9 mouse cellular contexts compared by ENCODE assay signal in genomic region chr15:92520677-92521225, GRCm38 (mm10).
DNase-seq lines count a peak whose midpoint lies in the region; ATAC-seq lines count a peak whose summit lies in the region.
"Had no signal": no experiment of that assay in that cellular context is flagged by ENCODE, and none has a peak within 500 bp of the region (broad histone marks: within the 10 kb centered on the region; RNA-seq: fewer than 3 reads in every experiment).

No protein-coding gene starts in this region.

- DNase-seq in forebrain, embryonic 10.5 days (ENCODE audit: extremely low spot score, low spot score): no peak
- DNase-seq in right cerebral cortex, adult 18-20 months: peak; percentile 7
- DNase-seq in right cerebral cortex, postnatal 36 days (ENCODE audit: low spot score in 2 of 2): no peak
- DNase-seq in left cerebral cortex, postnatal 36 days (ENCODE audit: low spot score in 2 of 2): peak; percentile 7 to 19
- DNase-seq in right cerebral cortex, postnatal 25 days: peak; percentile 16
- DNase-seq in thymus, postnatal 14 days: no peak
- DNase-seq: cerebellum, postnatal 25 days had no signal

- 45% methylated on average over 19 of the region's 19 CpGs for WGBS in forebrain, embryonic 13.5 days
- WGBS in forebrain, embryonic 10.5 days: 76% methylated on average over 19 of the region's 19 CpGs
- WGBS in kidney, embryonic 16.5 days: 25% methylated on average over 19 of the region's 19 CpGs

- intact Hi-C loops in left cerebral cortex, postnatal 36 days (cut with DNase I): no loop called here

- H3K27ac ChIP-seq in forebrain, embryonic 13.5 days: no peak overlapping the region
- no peak overlapping the region for H3K27ac ChIP-seq in forebrain, embryonic 10.5 days
- H3K27ac ChIP-seq in kidney, embryonic 16.5 days (ENCODE audit: low read length): no peak overlapping the region

- peak; percentile 53; the same call in 1 of the 2 replicates for ATAC-seq in forebrain, embryonic 13.5 days
- ATAC-seq in kidney, embryonic 16.5 days (ENCODE audit: low FRiP score, low TSS enrichment): no peak

- peaks cover 25% of the 10 kb centered on the region for H3K4me1 ChIP-seq in forebrain, embryonic 13.5 days
- H3K4me1 ChIP-seq in forebrain, embryonic 10.5 days: peaks cover 26% of the 10 kb centered on the region
- H3K4me1 ChIP-seq in kidney, embryonic 16.5 days (ENCODE audit: insufficient read depth, low read length): no peaks in the 10 kb centered on the region; the same call in 1 of the 2 replicates

- peaks cover 8% of the 10 kb centered on the region; the same call in 1 of the 2 replicates for H3K27me3 ChIP-seq in forebrain, embryonic 13.5 days
- H3K27me3 ChIP-seq in forebrain, embryonic 10.5 days (ENCODE audit: poor library complexity, severe bottlenecking): peaks cover 29% of the 10 kb centered on the region
- H3K27me3 ChIP-seq in kidney, embryonic 16.5 days (ENCODE audit: insufficient read depth, low read length): peaks cover 2% of the 10 kb centered on the region; the same call in 1 of the 2 replicates

- H3K36me3 ChIP-seq in forebrain, embryonic 13.5 days (ENCODE audit: poor library complexity, severe bottlenecking): no peaks in the 10 kb centered on the region
- H3K36me3 ChIP-seq in forebrain, embryonic 10.5 days (replicated peaks): no peaks in the 10 kb centered on the region
- H3K36me3 ChIP-seq in kidney, embryonic 16.5 days (ENCODE audit: insufficient read depth, low read length): no peaks in the 10 kb centered on the region

- H3K9me3 ChIP-seq in forebrain, embryonic 13.5 days (replicated peaks): no peaks in the 10 kb centered on the region
- no peaks in the 10 kb centered on the region for H3K9me3 ChIP-seq in forebrain, embryonic 10.5 days
- no peaks in the 10 kb centered on the region for H3K9me3 ChIP-seq in kidney, embryonic 16.5 days (ENCODE audit: low read length)

- no peak overlapping the region for H3K9ac ChIP-seq in forebrain, embryonic 13.5 days
- no peak overlapping the region for H3K9ac ChIP-seq in kidney, embryonic 16.5 days (replicated peaks; ENCODE audit: low read length)

- H3K4me2 ChIP-seq in forebrain, embryonic 13.5 days: peak overlapping the region; percentile 16; the same call in 1 of the 2 replicates
- H3K4me2 ChIP-seq in kidney, embryonic 16.5 days (replicated peaks; ENCODE audit: low read depth, low read length): no peak overlapping the region

- H3K4me3 ChIP-seq in forebrain, embryonic 13.5 days: no peak overlapping the region
- H3K4me3 ChIP-seq in forebrain, embryonic 10.5 days: no peak overlapping the region
- no peak overlapping the region for H3K4me3 ChIP-seq in kidney, embryonic 16.5 days (ENCODE audit: low read length)

Comparison
In these comparisons a context has a peak if more than half of its experiments do, and no peak if none do; other contexts are left out.
1. DNase-seq: peak in right cerebral cortex, adult 18-20 months (single experiment), left cerebral cortex, postnatal 36 days (2 of 2) and right cerebral cortex, postnatal 25 days (single experiment); none in forebrain, embryonic 10.5 days (single experiment), right cerebral cortex, postnatal 36 days (0 of 2) and thymus, postnatal 14 days (single experiment).